Mouse (Mus musculus): ENCODE measurements around the gene Gpr31b. TPM values are rescaled to one million over a fixed set of nuclear protein-coding genes. Genes with fewer than 3 reads are reported as not detected.
A peak's percentile ranks its signal among the peaks of the same experiment; 100 is the strongest.
"Not testable (repeated sequence)": the region's sequence is repeated elsewhere in the genome, so short reads cannot be mapped to it uniquely, and the experiment has no call there.

The Gpr31b gene
- not detected in 2 replicates for polyA plus RNA-seq (2016; fragmentation: Nextera tagmentation; extraction: Ambion mirVana)

GRCm38 (mm10) chr17:13052124-13052813 is at the start of gene Gpr31b:
TSS of gene Gpr31b (minus strand) at chr17:13052296.
- not testable (repeated sequence) for H3K4me3 ChIP-seq; H3K27ac ChIP-seq; H3K4me2 ChIP-seq; H3K27me3 ChIP-seq (replicated peaks); H3K9ac ChIP-seq; H3K36me3 ChIP-seq; ATAC-seq; H3K4me1 ChIP-seq; H3K9me3 ChIP-seq (replicated peaks)
- WGBS (ENCODE audit: insufficient replicate concordance): 40% methylated on average over 2 of the region's 8 CpGs

GRCm38 (mm10) chr17:13092960-13093359 is 40.9 kb upstream of the Gpr31b start:
- H3K4me3 ChIP-seq; H3K9me3 ChIP-seq (replicated peaks); H3K36me3 ChIP-seq; H3K27ac ChIP-seq; H3K27me3 ChIP-seq (replicated peaks); H3K4me2 ChIP-seq; H3K9ac ChIP-seq; ATAC-seq; H3K4me1 ChIP-seq: not testable (repeated sequence)
- 71% methylated on average over 2 of the region's 4 CpGs for WGBS (ENCODE audit: insufficient replicate concordance)

GRCm38 (mm10) chr17:13092100-13092764 is 40.1 kb upstream of the Gpr31b start:
- H3K4me1 ChIP-seq; H3K36me3 ChIP-seq; H3K4me3 ChIP-seq; H3K27me3 ChIP-seq (replicated peaks); H3K9me3 ChIP-seq (replicated peaks); ATAC-seq; H3K4me2 ChIP-seq; H3K9ac ChIP-seq; H3K27ac ChIP-seq: not testable (repeated sequence)
- WGBS (ENCODE audit: insufficient replicate concordance): 59% methylated on average over 7 of the region's 8 CpGs

GRCm38 (mm10) chr17:13091510-13091909 is 39.4 kb upstream of the Gpr31b start:
- not testable (repeated sequence) for H3K4me3 ChIP-seq; H3K4me1 ChIP-seq; H3K4me2 ChIP-seq; H3K9ac ChIP-seq; H3K36me3 ChIP-seq; ATAC-seq; H3K9me3 ChIP-seq (replicated peaks); H3K27ac ChIP-seq; H3K27me3 ChIP-seq (replicated peaks)
- WGBS (ENCODE audit: insufficient replicate concordance): 60% methylated on average over 1 of the region's 1 CpGs

- not testable (repeated sequence) for H3K9ac ChIP-seq; H3K36me3 ChIP-seq; H3K27ac ChIP-seq; H3K4me1 ChIP-seq; H3K4me3 ChIP-seq; ATAC-seq; H3K27me3 ChIP-seq (replicated peaks); H3K9me3 ChIP-seq (replicated peaks); H3K4me2 ChIP-seq
- WGBS (ENCODE audit: insufficient replicate concordance): 43% methylated on average over 4 of the region's 5 CpGs
Measured at GRCm38 (mm10) chr17:13069227-13069626, 17.1 kb upstream of the Gpr31b start.

- H3K36me3 ChIP-seq; H3K4me2 ChIP-seq; H3K4me3 ChIP-seq; H3K27me3 ChIP-seq (replicated peaks); H3K4me1 ChIP-seq; H3K9me3 ChIP-seq (replicated peaks); H3K27ac ChIP-seq; H3K9ac ChIP-seq: not testable (repeated sequence)
- peak; percentile 35; the same call in 1 of the 2 replicates for ATAC-seq
- WGBS (ENCODE audit: insufficient replicate concordance): 73% methylated on average over 1 of the region's 4 CpGs
Measured at GRCm38 (mm10) chr17:13067864-13068385, 15.8 kb upstream of the Gpr31b start.

- H3K4me3 ChIP-seq; H3K4me2 ChIP-seq; H3K27ac ChIP-seq; H3K9me3 ChIP-seq (replicated peaks); H3K9ac ChIP-seq; H3K36me3 ChIP-seq; H3K4me1 ChIP-seq; H3K27me3 ChIP-seq (replicated peaks): not testable (repeated sequence)
- 51% methylated on average over 7 of the region's 7 CpGs for WGBS (ENCODE audit: insufficient replicate concordance)
- 0 out of 2 replicates have a peak, but pooled peaks have one; percentile 27 for ATAC-seq
Measured at GRCm38 (mm10) chr17:13062882-13063281, 10.8 kb upstream of the Gpr31b start.

GRCm38 (mm10) chr17:13060804-13061203 is 8.7 kb upstream of the Gpr31b start, which contains the start of gene Tcp10b:
TSS of gene Tcp10b (plus strand) at chr17:13061104.
- not testable (repeated sequence) for H3K27ac ChIP-seq; H3K4me2 ChIP-seq; H3K4me1 ChIP-seq; ATAC-seq; H3K4me3 ChIP-seq; H3K9ac ChIP-seq; H3K36me3 ChIP-seq; H3K27me3 ChIP-seq (replicated peaks); H3K9me3 ChIP-seq (replicated peaks)
- 69% methylated on average over 4 of the region's 4 CpGs for WGBS (ENCODE audit: insufficient replicate concordance)

- H3K27me3 ChIP-seq (replicated peaks); H3K4me1 ChIP-seq; H3K9me3 ChIP-seq (replicated peaks); H3K27ac ChIP-seq; H3K36me3 ChIP-seq; H3K4me2 ChIP-seq; H3K9ac ChIP-seq; H3K4me3 ChIP-seq: not testable (repeated sequence)
- WGBS (ENCODE audit: insufficient replicate concordance): 21% methylated on average over 4 of the region's 4 CpGs
- peak; percentile 58 for ATAC-seq
Measured at GRCm38 (mm10) chr17:13043846-13044673, 8.0 kb downstream of the Gpr31b start.

- 78% methylated on average over 4 of the region's 12 CpGs for WGBS (ENCODE audit: insufficient replicate concordance)
- ATAC-seq; H3K4me2 ChIP-seq; H3K9ac ChIP-seq; H3K36me3 ChIP-seq; H3K27ac ChIP-seq; H3K4me1 ChIP-seq; H3K4me3 ChIP-seq; H3K27me3 ChIP-seq (replicated peaks); H3K9me3 ChIP-seq (replicated peaks): not testable (repeated sequence)
Measured at GRCm38 (mm10) chr17:13036627-13037192, 15.4 kb downstream of the Gpr31b start.

- Histone ChIP-seq H3K9ac (no peak overlapping the region), H3K4me2 (no peak overlapping the region), H3K9me3 (replicated peaks) (no peaks in the 10 kb centered on the region), H3K4me1 (peaks cover 19% of the 10 kb centered on the region), H3K4me3 (no peak overlapping the region), H3K27ac (no peak overlapping the region), H3K27me3 (replicated peaks) (no peaks in the 10 kb centered on the region), H3K36me3 (peaks cover 61% of the 10 kb centered on the region)
- WGBS (ENCODE audit: insufficient replicate concordance): 74% methylated on average over 3 of the region's 3 CpGs
- no peak for ATAC-seq
Measured at GRCm38 (mm10) chr17:13013316-13013715, 38.8 kb downstream of the Gpr31b start.

Data from liver, embryonic 12.5 days (tissue).